Mouse (Mus musculus) CD4-positive helper T cell, adult 2 months (primary cell): ENCODE measurements around the gene Cnbd2.
"Not testable (repeated sequence)": the region's sequence is repeated elsewhere in the genome, so short reads cannot be mapped to it uniquely, and the experiment has no call there.

Experiments used
- DNase-seq: peaks from one replicate; pipeline ENCODE4 v3.0.0-alpha.2; 2012; ENCODE audit warnings: low read depth, missing footprints, low spot score

The Cnbd2 gene

GRCm38 (mm10) chr2:156381350-156381749, 69.3 kb downstream of the Cnbd2 start:
- DNase-seq: no peak

DNA sequence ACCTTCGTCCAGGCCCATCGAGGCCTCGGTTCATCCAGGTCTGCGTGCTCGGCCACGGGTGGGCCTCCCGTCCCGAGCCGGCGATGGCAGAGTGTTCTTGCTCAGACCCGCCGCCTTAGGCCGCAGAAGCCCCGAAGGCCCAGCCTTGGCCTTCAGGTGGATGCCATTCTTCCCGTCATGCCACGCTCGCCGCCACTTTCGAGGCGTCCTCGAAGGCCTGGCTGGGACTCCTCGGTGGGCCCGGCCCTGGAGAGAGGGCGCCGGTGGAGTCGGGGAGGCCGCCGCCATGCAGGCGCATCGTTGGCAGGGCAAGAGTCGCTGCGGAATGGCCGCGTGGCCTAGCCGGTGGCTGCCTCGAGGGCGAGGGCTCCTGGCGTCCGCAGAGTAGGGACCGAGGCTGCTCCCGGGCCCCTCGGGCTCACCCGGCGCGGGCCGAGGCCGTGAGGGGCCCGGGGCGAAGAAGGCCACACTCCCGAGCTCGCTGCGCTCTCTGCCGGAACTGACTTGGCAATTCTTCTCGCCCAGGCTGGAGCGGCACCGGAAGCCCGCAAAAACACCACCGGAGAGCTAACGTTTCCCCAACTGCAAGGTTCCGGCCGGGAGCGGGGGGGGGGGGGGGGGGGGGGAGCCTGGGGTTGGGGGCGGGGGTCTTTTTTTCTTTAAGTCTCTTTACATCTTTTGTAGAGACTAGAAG, 80.5 kb downstream of the Cnbd2 start:
- peak; percentile 81 for DNase-seq

DNA sequence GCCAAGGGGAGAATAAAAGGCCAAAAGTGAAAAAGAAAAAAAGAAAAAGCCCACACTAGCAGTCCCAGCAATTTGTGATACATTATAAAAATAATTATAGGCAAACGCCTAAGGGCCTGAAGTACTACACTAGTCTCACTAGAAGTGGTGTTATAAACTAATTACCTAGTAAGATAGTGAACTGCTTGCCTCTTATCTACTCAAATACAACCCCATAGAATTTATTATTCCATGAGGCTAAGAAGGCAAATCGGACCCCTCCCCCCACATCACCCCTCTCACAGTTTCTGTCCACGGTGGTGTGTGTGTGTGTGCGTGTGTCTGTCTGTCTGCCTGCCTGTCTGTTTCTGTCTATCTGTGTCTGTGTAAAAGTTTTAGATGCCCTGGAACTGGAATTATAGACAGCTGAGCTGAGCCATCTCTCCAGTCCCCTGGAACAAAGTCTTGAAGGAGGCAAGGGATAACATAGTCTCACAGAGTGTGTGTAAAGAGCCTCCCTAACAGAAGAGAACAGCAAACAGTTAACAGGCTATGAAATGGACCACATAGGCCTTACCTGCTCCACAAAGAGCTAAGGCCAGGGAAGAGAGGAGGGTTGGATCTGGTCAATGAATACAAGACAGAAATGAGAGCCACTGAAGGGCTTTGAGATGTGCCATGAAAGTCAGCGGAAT, 81.2 kb downstream of the Cnbd2 start:
- peak; percentile 13 for DNase-seq

DNA sequence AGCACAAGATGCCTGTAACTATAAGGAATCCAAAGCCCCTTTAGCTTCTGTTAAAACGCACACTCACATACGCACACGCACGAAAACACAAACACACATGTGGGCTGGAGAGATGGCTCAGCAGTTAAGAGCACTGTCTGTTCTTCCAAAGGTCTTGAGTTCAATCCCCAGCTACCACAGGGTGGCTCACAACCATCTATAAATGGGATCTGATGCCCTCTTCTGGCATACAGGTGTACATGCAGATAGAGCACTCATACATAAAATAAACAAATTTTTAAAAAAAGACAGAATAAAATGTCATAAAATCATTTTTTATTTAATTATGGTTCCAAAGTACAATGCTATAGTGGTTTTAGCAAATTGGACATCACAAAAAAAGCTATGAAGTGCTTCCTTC, 82.2 kb downstream of the Cnbd2 start:
- peak; percentile 29 for DNase-seq

GRCm38 (mm10) chr2:156396096-156396495, 84.0 kb downstream of the Cnbd2 start:
- DNase-seq: no peak

DNA sequence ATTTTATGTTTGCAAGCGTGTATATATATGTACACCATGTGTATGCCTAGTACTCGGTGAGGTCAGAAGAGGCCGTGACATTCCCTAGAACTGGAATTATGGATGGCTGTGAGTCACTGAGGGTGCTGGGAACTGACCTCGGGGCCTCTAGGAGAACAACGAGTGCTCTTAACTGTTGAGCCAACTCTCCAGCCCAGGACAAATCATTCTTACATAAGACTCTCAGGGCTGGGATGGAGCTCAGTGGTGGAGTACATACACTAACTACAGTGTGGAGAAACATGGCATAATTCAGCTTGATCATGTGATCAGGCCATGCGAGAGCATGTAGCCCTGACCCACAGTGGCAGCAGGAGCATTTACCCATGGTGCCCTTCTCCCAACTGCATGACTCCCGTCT, 85.9 kb downstream of the Cnbd2 start:
- no peak for DNase-seq

GRCm38 (mm10) chr2:156399485-156399884, 87.4 kb downstream of the Cnbd2 start:
- no peak for DNase-seq

- DNase-seq: peak; percentile 54
Measured at GRCm38 (mm10) chr2:156401331-156401730, 89.2 kb downstream of the Cnbd2 start.

DNA sequence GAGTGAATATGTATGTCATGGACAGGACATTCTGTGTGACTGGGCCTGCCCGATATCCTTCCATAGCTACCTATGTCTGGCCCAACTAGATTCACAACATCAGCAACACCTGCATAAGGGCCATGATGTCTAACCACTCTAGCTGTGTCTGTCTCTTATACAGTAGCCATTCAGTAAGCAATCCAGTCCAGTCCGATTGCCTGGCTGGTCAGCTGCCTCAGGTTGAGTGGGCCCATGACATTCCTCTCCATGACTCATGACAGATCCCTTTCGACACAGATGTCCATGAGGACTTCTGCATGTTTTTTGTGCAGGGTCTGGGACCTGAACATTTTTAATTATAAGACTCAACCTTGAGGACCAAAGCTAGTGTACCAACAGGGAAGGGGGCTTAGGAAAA, 89.9 kb downstream of the Cnbd2 start:
- DNase-seq: no peak

GRCm38 (mm10) chr2:156406987-156407386, 94.9 kb downstream of the Cnbd2 start:
- DNase-seq: no peak

GRCm38 (mm10) chr2:156408168-156408567, 96.1 kb downstream of the Cnbd2 start:
- no peak for DNase-seq

DNA sequence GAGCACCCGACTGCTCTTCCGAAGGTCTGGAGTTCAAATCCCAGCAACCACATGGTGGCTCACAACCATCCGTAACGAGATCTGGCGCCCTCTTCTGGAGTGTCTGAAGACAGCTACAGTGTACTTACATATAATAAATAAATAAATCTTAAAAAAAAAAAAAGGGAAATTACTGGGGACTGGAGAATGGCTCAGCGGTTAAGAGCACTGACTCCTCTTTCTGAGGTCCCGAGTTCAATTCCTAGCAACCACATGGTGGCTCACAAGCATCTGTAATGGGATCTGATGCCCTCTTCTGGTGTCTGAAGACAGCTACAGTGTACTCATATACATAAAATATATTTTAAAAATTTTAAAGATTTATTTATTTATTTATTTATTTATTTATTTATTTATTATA, 99.2 kb downstream of the Cnbd2 start:
- DNase-seq: not testable (repeated sequence)

- DNase-seq: no peak
Measured at GRCm38 (mm10) chr2:156414996-156415395, 102.9 kb downstream of the Cnbd2 start.

- no peak for DNase-seq
Measured at GRCm38 (mm10) chr2:156415674-156416073, 103.6 kb downstream of the Cnbd2 start.

- DNase-seq: no peak
Measured at GRCm38 (mm10) chr2:156417194-156417593, 105.1 kb downstream of the Cnbd2 start.

GRCm38 (mm10) chr2:156418467-156418866, 106.4 kb downstream of the Cnbd2 start:
- DNase-seq: no peak

DNA sequence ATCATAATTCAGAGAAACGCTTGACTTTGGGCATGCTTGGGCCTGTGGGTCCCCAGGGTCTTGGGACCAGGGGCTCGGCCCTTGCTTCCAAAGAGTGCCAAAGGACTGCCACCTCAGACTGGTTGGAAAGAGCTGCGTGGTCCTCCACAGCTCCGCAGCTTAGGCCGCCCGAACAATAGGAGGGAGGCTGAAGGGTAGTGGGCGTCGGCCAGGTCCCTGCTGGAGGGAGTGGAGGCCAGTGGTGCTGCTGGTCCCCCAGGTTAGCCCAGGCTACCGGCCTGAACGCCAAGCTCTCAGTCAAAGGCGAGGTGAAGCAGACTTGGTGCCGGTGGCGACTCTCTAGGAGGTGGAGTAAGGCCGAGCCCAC, 108.2 kb downstream of the Cnbd2 start:
- no peak for DNase-seq

- DNase-seq: peak; percentile 51
Measured at GRCm38 (mm10) chr2:156420694-156421380, 108.7 kb downstream of the Cnbd2 start, which contains the start of gene Epb41l1. Gene Epb41l1 (plus strand): TSS chr2:156420909.

DNA sequence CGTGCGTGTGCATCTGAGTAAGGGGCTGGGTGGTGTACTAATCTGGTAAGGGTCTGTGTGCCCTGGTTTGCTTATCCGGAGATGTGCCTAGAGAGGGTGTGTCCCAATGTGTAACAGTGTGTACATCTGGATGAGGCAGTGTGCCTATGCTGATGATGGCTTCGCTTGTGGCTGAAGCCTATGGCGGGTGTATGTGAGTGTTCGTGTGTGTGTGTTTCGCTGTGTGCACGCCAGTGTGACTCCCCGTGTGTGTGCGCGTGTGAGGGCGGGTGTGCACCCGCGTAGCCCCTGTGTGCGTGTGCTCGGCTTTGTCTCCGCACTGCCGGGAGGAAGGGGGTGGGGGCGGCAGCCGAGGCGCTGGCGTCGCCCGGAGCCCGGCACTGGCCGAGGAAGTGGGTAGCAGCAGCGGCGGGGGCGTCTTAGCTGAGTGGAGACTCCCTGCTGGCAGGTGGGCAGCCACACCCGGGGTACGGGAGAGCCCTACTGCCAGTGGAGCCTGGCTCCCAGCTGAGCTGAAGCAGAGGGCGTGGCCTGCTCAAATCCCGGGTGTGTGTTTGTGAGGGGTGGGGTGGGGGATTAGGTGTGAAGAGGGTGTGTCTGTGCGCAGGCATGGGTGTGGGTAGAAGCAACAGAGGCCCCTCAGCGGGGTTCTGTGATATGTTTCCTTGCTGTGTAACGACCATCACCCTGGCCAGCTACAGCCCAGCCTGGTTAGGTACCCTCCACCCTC, 109.4 kb downstream of the Cnbd2 start:
- DNase-seq: peak; percentile 50

GRCm38 (mm10) chr2:156422631-156423030, 110.5 kb downstream of the Cnbd2 start:
- DNase-seq: no peak

- DNase-seq: no peak
Measured at GRCm38 (mm10) chr2:156423672-156424071, 111.6 kb downstream of the Cnbd2 start.
